Mouse (Mus musculus) bone marrow macrophage, adult 2 months (primary cell): ENCODE data around the gene Sytl2.

Source experiments
- CTCF ChIP-seq: IDR thresholded peaks from 2 replicates; pipeline ENCODE4 v1.5.1; 2012; ENCODE audit warnings: low read depth, mild to moderate bottlenecking, low read length, moderate library complexity
- POLR2A ChIP-seq: IDR thresholded peaks from 2 replicates; pipeline ENCODE4 v1.6.1; 2012; ENCODE audit warnings: mild to moderate bottlenecking, low read depth, low read length, borderline replicate concordance

- TF ChIP-seq CTCF: no peak
- TF ChIP-seq POLR2A: no peak
Observed at GRCm38 (mm10) chr7:90444206-90444605, 142.2 kb downstream of the Sytl2 start.
